Mouse (Mus musculus) urinary bladder, postnatal 36 days (tissue): ENCODE measurements at regions not wholly inside any gene's neighbourhood (a gene's known extent, or its start where the extent isn't known, plus 50 kb on each side); places are given as distances from the start of the nearest gene placed in this dataset.
"Not testable (repeated sequence)": the region's sequence is repeated elsewhere in the genome, so short reads cannot be mapped to it uniquely, and the experiment has no call there.

Experiments
- DNase-seq, 2 experiments: peaks; one replicate each; pipeline ENCODE4 v3.0.0; 2022; ENCODE audit warnings: low spot score in 2 of 2, mixed read lengths in 1 of 2

DNA sequence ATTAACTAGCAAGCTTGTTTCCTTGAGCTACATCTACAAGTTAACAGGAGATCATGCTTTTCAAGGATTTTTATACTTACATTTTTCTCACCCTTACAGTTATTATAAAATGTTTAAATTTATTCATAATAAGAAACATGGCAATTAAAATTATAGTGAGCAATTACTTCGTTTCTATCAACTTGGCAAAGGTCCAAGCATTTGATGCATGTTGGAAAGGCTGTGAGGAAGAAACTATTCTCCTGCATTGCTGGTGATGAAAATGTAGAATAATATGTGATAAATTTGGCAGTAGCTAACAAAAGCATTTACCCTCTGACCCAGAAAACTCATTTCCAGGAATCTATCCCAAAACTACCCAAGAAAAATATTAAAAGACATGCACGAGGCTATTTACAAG lies 114.8 kb upstream of the Vrk2 start:
- DNase-seq = no peak

- no peak for DNase-seq
These were observed 90.1 kb upstream of the Vrk2 start for GRCm38 (mm10) chr11:26683850-26684249.

DNA sequence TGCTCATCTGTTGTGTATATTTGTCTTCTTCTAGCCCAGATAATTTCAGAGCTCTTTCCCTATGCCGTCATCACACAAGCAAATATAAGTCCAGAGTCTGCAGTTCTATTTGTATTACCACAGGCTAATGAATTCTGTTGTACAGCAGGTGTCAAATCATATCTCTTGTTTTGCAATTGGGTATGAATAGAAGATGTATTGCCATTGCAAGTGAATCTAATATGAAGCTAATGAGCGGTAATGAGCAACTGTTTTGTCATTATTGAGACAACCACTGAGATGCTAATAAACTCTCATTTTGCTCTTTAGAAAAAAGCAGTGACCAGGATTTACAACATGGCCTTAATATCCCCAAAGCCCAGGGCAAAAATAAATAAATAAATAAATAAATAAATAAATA lies 73.5 kb upstream of the Vrk2 start:
- no peak for DNase-seq

DNA sequence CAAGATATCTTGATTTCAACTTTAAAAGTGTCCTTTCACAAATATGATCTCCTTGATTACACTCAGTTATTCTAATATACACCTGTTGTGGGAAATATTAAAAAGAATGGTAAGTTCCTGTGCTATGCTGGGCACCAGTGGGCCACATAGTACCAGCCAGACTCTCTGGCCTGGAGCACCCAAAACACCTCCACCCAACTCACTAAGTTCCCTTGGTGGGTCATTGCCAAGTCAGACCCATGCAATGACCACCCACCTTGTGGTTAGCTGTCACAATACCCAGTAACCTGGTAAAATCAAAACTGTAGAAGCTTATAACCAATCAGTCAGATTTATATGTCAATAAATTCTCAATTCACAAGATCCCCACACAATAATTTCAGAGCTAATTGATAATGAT lies 67.1 kb upstream of the Vrk2 start:
- no peak for DNase-seq

GRCm38 (mm10) chr11:26649165-26649564 lies 55.4 kb upstream of the Vrk2 start:
- not testable (repeated sequence) for DNase-seq
